Mouse (Mus musculus) cortical plate, adult 2 months (tissue): ENCODE measurements around the gene Farp1. TPM values are rescaled to one million over a fixed set of nuclear protein-coding genes. Genes with fewer than 3 reads are reported as not detected.

ENCODE experiments used
- H3K27ac ChIP-seq: fragments of 200-500 bp; 2 replicates; pipeline ENCODE4 v1.5.1; 2012; ENCODE audit warnings: low read length, control low read depth, inconsistent platforms; ENCODE audit not compliant: insufficient read depth
- H3K4me1 ChIP-seq: fragments of 200-500 bp; 2 replicates; pipeline ENCODE4 v1.6.1; 2011; ENCODE audit warnings: low read length; ENCODE audit not compliant: control insufficient read depth, insufficient read depth
- H3K4me3 ChIP-seq: fragments of 200-500 bp; 2 replicates; pipeline ENCODE4 v1.5.1; 2011; ENCODE audit warnings: mild to moderate bottlenecking, low read length, control low read depth; ENCODE audit not compliant: insufficient read depth
- CTCF ChIP-seq: fragments of 200-500 bp; IDR thresholded peaks from 2 replicates; pipeline ENCODE4 v1.5.1; 2011; ENCODE audit warnings: mild to moderate bottlenecking, control low read depth, low read length; ENCODE audit not compliant: insufficient read depth; ENCODE audit errors: extremely low read depth
- POLR2A ChIP-seq: fragments of 200-500 bp; IDR thresholded peaks from 2 replicates; pipeline ENCODE4 v1.6.1; 2011; ENCODE audit warnings: mild to moderate bottlenecking, low read length, control low read depth; ENCODE audit not compliant: insufficient read depth; ENCODE audit errors: extremely low read depth
- polyA plus RNA-seq: library from polyadenylated mRNA; depleted of rRNA; stranded (reverse); fragments of >200 nt; gene quantifications from 2 replicates; pipeline ENCODE4 v1.2.3, GENCODE M21; 2012; rRNA removed

Gene Farp1
- polyA plus RNA-seq = 58.0 and 61.6 TPM in 2 replicates

DNA sequence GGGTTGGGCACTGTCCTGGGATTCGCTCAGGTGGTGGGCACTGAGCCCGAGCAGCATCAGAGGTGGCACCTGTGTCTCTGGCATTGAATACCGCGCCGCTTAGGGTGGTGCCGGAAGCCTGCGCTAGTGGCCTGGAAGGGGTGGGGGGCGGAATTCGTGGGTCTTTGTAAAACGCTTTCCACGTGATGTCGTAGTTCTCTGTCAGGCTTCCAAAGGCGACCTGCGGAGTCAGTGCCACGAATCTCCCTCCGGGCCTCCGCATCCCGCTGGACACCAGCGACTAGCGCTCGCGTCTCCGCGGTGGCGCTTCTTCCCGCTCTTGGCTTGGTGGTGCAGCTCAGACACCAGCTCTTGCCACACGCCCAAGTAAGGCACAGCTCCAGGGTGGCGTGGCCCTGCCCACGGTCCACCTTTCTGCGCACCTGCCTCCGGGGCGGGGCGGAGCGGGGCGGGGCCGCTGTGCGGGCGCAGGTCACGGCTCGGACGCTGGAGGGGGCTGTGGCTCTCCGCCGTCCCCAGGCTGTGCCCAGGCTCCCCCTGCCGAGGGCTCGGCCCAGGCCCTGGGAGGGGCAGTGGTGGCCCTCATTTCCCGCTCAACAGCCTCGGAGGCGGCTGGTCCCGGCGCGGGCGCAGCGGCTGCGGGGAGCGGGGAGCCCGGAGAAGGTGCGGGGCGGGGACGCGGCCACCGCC lies at the start of gene Farp1:
TSS of gene Farp1 (plus strand) at position 228 of the 690 bp plus-strand sequence.
- peak within 1 kb of the TSS; percentile 99 for H3K27ac ChIP-seq
- H3K4me3 ChIP-seq = peak within 1 kb of the TSS; percentile 45
- TF ChIP-seq POLR2A = peak; percentile 52
- TF ChIP-seq CTCF = peak; percentile 21; the same call in 1 of the 2 replicates
- no peaks in the 10 kb centered on the region; the same call in 1 of the 2 replicates for H3K4me1 ChIP-seq

DNA sequence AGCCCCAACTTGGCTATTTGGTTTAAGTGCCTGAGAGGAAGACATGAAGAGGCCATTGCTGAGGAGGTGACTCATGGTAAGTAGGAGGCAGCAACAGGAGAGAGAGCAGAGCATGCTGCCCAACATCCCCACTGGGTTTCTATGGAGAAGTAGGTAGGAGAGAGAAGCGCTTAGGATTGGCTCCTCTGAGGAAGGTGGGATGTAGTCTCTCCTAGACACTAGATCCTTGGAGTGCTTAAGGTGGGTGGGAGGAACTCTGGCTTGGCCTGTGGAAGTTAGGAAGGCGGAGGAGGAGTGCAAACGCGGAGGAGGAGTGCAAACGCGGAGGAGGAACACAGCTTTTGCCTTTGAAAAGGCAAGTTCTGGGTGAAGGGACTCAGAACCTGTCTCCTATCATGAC lies 45.9 kb upstream of the Farp1 start:
- H3K27ac ChIP-seq = no peak overlapping the region
- H3K4me1 ChIP-seq = peaks cover 4% of the 10 kb centered on the region
- no peak overlapping the region for H3K4me3 ChIP-seq
- TF ChIP-seq CTCF (no peak), POLR2A (no peak)

DNA sequence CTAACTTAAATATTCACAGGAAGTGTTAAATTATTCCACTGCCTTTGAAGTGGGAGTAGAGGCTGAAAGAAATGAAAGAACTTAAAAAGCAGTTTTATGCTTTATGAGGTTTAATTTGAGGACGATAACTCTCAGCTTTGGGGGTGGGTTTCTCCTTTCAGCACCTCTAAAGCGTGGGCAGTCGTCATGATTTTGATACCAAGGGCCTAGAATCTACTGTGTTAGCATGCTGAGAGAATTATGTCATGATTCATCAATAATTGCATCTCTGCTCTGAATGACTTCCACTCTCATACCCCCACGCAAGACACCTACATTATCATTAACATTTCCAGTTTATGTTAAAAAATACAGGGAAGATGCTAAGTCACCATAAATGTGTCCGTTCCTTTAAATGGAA lies 37.3 kb upstream of the Farp1 start:
- TF ChIP-seq POLR2A (no peak), CTCF (no peak)
- Histone ChIP-seq H3K27ac (no peak overlapping the region), H3K4me1 (peaks cover 10% of the 10 kb centered on the region), H3K4me3 (no peak overlapping the region)

DNA sequence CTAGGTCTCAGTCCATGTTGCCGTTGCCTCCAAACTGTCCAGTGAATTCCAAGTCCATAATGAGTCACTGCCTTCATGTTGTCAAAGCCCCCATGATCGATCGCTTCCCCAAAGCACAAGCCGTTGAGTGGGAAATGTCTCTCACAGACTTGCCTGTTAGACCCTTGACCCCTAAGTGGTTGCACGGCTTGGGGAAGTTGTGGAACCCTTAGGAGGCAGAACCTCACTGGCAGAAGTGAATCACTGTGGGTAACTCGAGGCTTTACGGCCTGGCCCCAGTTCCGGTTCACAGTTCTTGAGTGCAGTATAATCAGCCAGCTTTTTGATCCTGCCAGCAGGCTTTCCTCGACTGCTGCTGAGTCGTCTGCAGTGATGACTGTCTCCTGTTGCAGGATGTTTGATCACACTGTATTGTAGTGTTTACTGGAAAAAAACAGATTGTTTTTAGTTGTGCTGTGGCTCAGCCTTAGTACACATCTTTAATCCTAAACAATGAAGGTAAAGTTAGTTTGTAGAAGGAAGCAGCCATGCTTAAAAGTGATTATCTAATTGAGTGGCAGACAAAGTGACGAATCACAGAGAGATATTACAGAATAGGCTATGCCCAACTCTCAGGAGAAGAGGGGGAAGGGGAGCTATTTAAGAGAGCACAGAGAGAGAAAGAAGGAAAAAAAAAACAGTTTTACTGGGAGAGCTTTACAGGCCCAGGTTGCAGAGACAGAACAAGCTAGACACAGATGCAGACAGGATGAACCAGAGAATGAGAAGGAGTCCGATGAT lies 34.2 kb upstream of the Farp1 start:
- TF ChIP-seq CTCF (no peak), POLR2A (no peak)
- H3K4me1 ChIP-seq = peaks cover 1% of the 10 kb centered on the region
- no peak overlapping the region for H3K27ac ChIP-seq
- H3K4me3 ChIP-seq = no peak overlapping the region

DNA sequence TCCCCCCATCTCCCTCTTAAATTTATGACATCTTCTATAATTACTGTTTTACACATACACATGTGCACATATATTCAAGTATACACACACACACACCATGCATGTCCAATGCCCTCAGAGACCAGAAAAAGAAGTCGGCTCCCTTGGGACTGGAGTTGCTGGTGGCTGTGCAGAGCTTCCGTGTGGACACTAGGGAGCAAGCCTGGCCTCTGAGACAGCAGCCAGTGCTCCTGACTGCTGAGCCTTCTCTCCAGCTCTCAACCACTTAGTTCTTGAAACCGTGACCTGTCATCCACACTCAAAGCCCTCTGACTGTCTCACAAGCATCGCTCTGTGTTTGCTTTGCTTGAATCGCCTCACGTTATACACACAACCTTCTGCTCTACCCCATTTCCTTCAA lies 29.4 kb upstream of the Farp1 start:
- no peaks in the 10 kb centered on the region for H3K4me1 ChIP-seq
- H3K27ac ChIP-seq = no peak overlapping the region
- TF ChIP-seq CTCF (no peak), POLR2A (no peak)

DNA sequence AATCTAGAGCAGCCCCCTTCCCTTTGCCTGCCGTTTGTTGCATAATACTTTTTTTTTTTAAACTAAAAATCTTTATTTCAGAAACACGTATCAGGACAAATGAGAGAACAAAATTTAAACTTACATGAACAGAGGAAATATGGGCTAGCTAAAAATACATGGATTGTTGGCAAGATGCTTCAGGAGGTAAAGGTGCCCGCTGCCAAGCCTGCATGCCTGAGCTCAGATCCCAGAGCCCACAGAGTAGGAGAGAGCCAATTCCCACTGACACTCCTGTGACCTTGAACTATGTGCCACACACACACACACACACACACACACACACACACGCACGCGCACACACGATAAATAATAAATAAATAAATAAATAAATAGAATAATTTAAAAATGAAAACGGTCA lies 29.0 kb upstream of the Farp1 start:
- no peak overlapping the region for H3K4me3 ChIP-seq
- no peak overlapping the region for H3K27ac ChIP-seq
- TF ChIP-seq CTCF (no peak), POLR2A (no peak)

More for the DNA sequence above, 29.4 kb upstream of the Farp1 start:
- no peak overlapping the region for H3K4me3 ChIP-seq

DNA sequence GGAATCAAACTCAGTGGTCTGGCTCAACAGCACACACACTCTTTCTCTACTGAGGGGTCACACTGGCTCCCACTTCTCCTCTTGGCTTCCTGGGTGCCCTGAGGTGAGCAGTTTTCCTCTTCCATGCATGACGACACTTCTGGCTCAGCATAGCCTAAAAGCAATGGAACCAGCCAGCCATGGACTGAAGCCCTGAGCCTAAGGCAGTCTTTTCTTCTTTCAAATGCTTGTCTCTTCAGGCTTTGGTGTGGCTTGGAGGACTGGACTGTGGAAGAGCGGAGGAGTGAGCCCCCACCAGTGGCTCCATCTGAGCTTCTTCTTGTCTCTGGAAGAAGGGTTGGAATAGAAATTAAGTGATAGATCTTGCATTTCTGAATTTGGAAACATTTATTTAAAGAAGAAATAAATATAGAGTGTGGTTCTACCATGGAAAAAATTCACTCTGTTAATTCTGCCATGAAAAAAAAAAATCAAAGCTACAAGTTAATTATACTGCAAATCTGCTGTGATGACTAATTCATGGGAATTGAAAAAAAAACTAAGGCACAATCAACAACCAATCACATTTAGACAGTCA lies 19.8 kb upstream of the Farp1 start:
- Histone ChIP-seq H3K4me1 (peaks cover 5% of the 10 kb centered on the region), H3K4me3 (no peak overlapping the region), H3K27ac (peak overlapping the region; percentile 26; the same call in 1 of the 2 replicates)
- no peak for TF ChIP-seq POLR2A
- no peak for TF ChIP-seq CTCF

More for the DNA sequence above, 29.0 kb upstream of the Farp1 start:
- no peaks in the 10 kb centered on the region for H3K4me1 ChIP-seq

DNA sequence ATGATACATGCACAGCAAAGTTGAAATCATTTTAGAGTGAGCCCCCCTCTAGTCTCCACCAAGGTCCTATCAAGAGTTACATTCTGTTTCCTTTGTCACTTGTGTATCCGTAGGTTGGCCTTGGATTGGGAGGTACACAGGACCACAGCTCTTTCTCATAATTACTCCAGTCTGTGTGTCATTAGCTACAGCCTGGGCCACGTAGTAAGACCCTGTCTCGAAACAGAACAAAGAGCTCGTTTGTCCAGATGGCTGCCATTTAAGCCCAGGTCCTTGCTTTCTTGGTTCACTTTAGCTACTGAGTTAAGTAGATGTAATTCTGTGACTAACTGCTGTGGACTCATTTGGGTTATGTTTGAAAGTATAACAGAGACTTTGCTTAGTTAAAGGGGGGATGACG lies 12.6 kb upstream of the Farp1 start:
- H3K4me3 ChIP-seq = no peak overlapping the region
- TF ChIP-seq CTCF (no peak), POLR2A (no peak)
- H3K4me1 ChIP-seq = no peaks in the 10 kb centered on the region
- no peak overlapping the region for H3K27ac ChIP-seq

DNA sequence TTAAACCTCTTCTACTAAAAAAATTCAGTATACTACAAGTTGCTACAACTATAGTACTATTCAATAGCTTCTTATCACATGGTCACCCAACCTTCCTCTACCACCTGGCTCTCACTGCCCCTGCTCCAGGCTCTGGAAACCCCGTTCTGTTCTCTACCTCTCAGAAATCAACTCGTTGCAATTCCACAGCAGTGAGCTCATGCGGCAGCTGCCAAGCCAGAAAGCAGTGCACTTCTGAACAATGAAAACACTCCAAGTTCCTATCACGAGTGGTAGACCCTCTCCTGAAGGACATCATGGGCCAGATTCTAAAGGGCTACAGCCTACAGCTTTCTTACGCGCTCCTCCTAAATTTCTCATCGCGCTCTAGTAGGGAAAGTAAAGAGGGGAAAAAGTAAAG lies 9.6 kb upstream of the Farp1 start:
- Histone ChIP-seq H3K4me1 (no peaks in the 10 kb centered on the region), H3K4me3 (no peak overlapping the region), H3K27ac (no peak overlapping the region)
- TF ChIP-seq POLR2A (no peak), CTCF (no peak)
